ENCODE assay signal across 8 mouse cellular contexts in genomic region chr8:45658458-45659325, GRCm38 (mm10).
DNase-seq lines count a peak whose midpoint lies in the region; ATAC-seq lines count a peak whose summit lies in the region.

No protein-coding gene starts in this region.

- DNase-seq in midbrain, embryonic 11.5 days (ENCODE audit: low spot score, missing footprints) = peak; percentile 88
- peak; percentile 88 for DNase-seq in heart, embryonic 10.5 days (ENCODE audit: low spot score)
- DNase-seq in urinary bladder, postnatal 4 days (ENCODE audit: low spot score in 2 of 2) = no peak
- DNase-seq in cerebellum, postnatal 14 days = no peak
- no peak for DNase-seq in cerebellum, adult 9-10 months

- no peak for ATAC-seq in midbrain, embryonic 11.5 days (ENCODE audit: low FRiP score)
- no peak for ATAC-seq in midbrain, embryonic 16.5 days
- ATAC-seq in limb, embryonic 12.5 days (ENCODE audit: insufficient number of reproducible peaks, insufficient read depth, low FRiP score, low TSS enrichment, low read depth) = no peak
- ATAC-seq in stomach, embryonic 15.5 days (ENCODE audit: insufficient read depth, low FRiP score, low read depth) = no peak

- WGBS in midbrain, embryonic 11.5 days = 20% methylated on average over 18 of the region's 18 CpGs
- 23% methylated on average over 18 of the region's 18 CpGs for WGBS in midbrain, embryonic 16.5 days
- WGBS in heart, embryonic 10.5 days = 17% methylated on average over 18 of the region's 18 CpGs
- WGBS in limb, embryonic 12.5 days = 25% methylated on average over 18 of the region's 18 CpGs
- 23% methylated on average over 18 of the region's 18 CpGs for WGBS in stomach, embryonic 15.5 days

- 0 out of 2 replicates have a peak overlapping the region, but pooled peaks have one; percentile 12 for H3K9ac ChIP-seq in midbrain, embryonic 11.5 days (ENCODE audit: low read length)
- no peak overlapping the region for H3K9ac ChIP-seq in midbrain, embryonic 16.5 days (ENCODE audit: low read depth, low read length)
- peak overlapping the region; percentile 18; the same call in 1 of the 2 replicates for H3K9ac ChIP-seq in limb, embryonic 12.5 days (replicated peaks)
- no peak overlapping the region for H3K9ac ChIP-seq in stomach, embryonic 15.5 days

- peaks cover 30% of the 10 kb centered on the region for H3K4me1 ChIP-seq in midbrain, embryonic 11.5 days (ENCODE audit: control insufficient read depth, insufficient read depth, low read length)
- peaks cover 8% of the 10 kb centered on the region for H3K4me1 ChIP-seq in midbrain, embryonic 16.5 days (ENCODE audit: control insufficient read depth, insufficient read depth, low read length)
- H3K4me1 ChIP-seq in heart, embryonic 10.5 days = peaks cover 42% of the 10 kb centered on the region
- peaks cover 46% of the 10 kb centered on the region for H3K4me1 ChIP-seq in limb, embryonic 12.5 days (replicated peaks)
- H3K4me1 ChIP-seq in stomach, embryonic 15.5 days = peaks cover 7% of the 10 kb centered on the region; the same call in 1 of the 2 replicates

- no peak overlapping the region; the same call in 1 of the 2 replicates for H3K27ac ChIP-seq in midbrain, embryonic 11.5 days (ENCODE audit: low read depth, low read length)
- H3K27ac ChIP-seq in midbrain, embryonic 16.5 days (ENCODE audit: low read length) = no peak overlapping the region
- peak overlapping the region; percentile 90 for H3K27ac ChIP-seq in heart, embryonic 10.5 days
- H3K27ac ChIP-seq in limb, embryonic 12.5 days = peak overlapping the region; percentile 67
- peak overlapping the region; percentile 51; the same call in 1 of the 2 replicates for H3K27ac ChIP-seq in stomach, embryonic 15.5 days

- H3K4me3 ChIP-seq in midbrain, embryonic 11.5 days (ENCODE audit: low read depth, low read length) = no peak overlapping the region
- no peak overlapping the region for H3K4me3 ChIP-seq in midbrain, embryonic 16.5 days (ENCODE audit: low read depth, low read length)
- peak overlapping the region; percentile 65 for H3K4me3 ChIP-seq in heart, embryonic 10.5 days
- peak overlapping the region; percentile 24 for H3K4me3 ChIP-seq in limb, embryonic 12.5 days (replicated peaks)
- no peak overlapping the region; the same call in 1 of the 2 replicates for H3K4me3 ChIP-seq in stomach, embryonic 15.5 days (replicated peaks)

- H3K4me2 ChIP-seq in midbrain, embryonic 11.5 days = peak overlapping the region; percentile 13; the same call in 1 of the 2 replicates
- no peak overlapping the region for H3K4me2 ChIP-seq in midbrain, embryonic 16.5 days (ENCODE audit: low read length)
- H3K4me2 ChIP-seq in limb, embryonic 12.5 days = peak overlapping the region; percentile 45
- peak overlapping the region; percentile 33 for H3K4me2 ChIP-seq in stomach, embryonic 15.5 days

- H3K27me3 ChIP-seq in midbrain, embryonic 11.5 days (ENCODE audit: control insufficient read depth, insufficient read depth, low read length) = no peaks in the 10 kb centered on the region
- no peaks in the 10 kb centered on the region for H3K27me3 ChIP-seq in midbrain, embryonic 16.5 days (ENCODE audit: control insufficient read depth, insufficient read depth, low read depth, low read length)
- no peaks in the 10 kb centered on the region for H3K27me3 ChIP-seq in heart, embryonic 10.5 days (ENCODE audit: insufficient read depth, poor library complexity, severe bottlenecking)
- no peaks in the 10 kb centered on the region for H3K27me3 ChIP-seq in limb, embryonic 12.5 days
- H3K27me3 ChIP-seq in stomach, embryonic 15.5 days (replicated peaks) = no peaks in the 10 kb centered on the region

- no peaks in the 10 kb centered on the region for H3K9me3 ChIP-seq in midbrain, embryonic 11.5 days (ENCODE audit: control insufficient read depth, low read length)
- H3K9me3 ChIP-seq in midbrain, embryonic 16.5 days (replicated peaks; ENCODE audit: control insufficient read depth, low read length, poor library complexity, severe bottlenecking) = no peaks in the 10 kb centered on the region
- no peaks in the 10 kb centered on the region for H3K9me3 ChIP-seq in heart, embryonic 10.5 days
- H3K9me3 ChIP-seq in limb, embryonic 12.5 days = no peaks in the 10 kb centered on the region
- H3K9me3 ChIP-seq in stomach, embryonic 15.5 days = no peaks in the 10 kb centered on the region

- no peaks in the 10 kb centered on the region for H3K36me3 ChIP-seq in midbrain, embryonic 11.5 days (ENCODE audit: control insufficient read depth, insufficient read depth, low read length)
- no peaks in the 10 kb centered on the region for H3K36me3 ChIP-seq in midbrain, embryonic 16.5 days (ENCODE audit: control insufficient read depth, insufficient read depth, low read length)
- peaks cover 11% of the 10 kb centered on the region; the same call in 1 of the 2 replicates for H3K36me3 ChIP-seq in heart, embryonic 10.5 days
- no peaks in the 10 kb centered on the region for H3K36me3 ChIP-seq in limb, embryonic 12.5 days
- H3K36me3 ChIP-seq in stomach, embryonic 15.5 days = no peaks in the 10 kb centered on the region

Comparison
In these comparisons a context has a peak if more than half of its experiments do, and no peak if none do; other contexts are left out.
1. H3K9ac ChIP-seq: peak in midbrain, embryonic 11.5 days (single experiment) and limb, embryonic 12.5 days (single experiment); none in midbrain, embryonic 16.5 days (single experiment) and stomach, embryonic 15.5 days (single experiment).
2. DNase-seq: peak in midbrain, embryonic 11.5 days (single experiment) and heart, embryonic 10.5 days (single experiment); none in urinary bladder, postnatal 4 days (0 of 2), cerebellum, postnatal 14 days (0 of 2) and cerebellum, adult 9-10 months (single experiment).
3. H3K27ac ChIP-seq: peak in heart, embryonic 10.5 days (single experiment), limb, embryonic 12.5 days (single experiment) and stomach, embryonic 15.5 days (single experiment); none in midbrain, embryonic 11.5 days (single experiment) and midbrain, embryonic 16.5 days (single experiment).
4. H3K4me3 ChIP-seq: peak in heart, embryonic 10.5 days (single experiment) and limb, embryonic 12.5 days (single experiment); none in midbrain, embryonic 11.5 days (single experiment), midbrain, embryonic 16.5 days (single experiment) and stomach, embryonic 15.5 days (single experiment).